Mouse (Mus musculus) E14TG2a.4 (cell line): ENCODE data around the gene Rin3.

Source experiments
- H3K27me3 ChIP-seq: 2 replicates; pipeline ENCODE4 v1.6.1; 2014; ENCODE audit warnings: low read length, control low read depth; ENCODE audit not compliant: insufficient read depth
- H3K36me3 ChIP-seq: 2 replicates; pipeline ENCODE4 v1.6.1; 2014; ENCODE audit warnings: low read length, control low read depth; ENCODE audit not compliant: insufficient read depth
- H3K4me1 ChIP-seq: replicated peaks from 2 replicates; pipeline ENCODE4 v1.6.1; 2014; ENCODE audit warnings: low read depth, low read length, control low read depth
- H3K4me3 ChIP-seq: replicated peaks from 2 replicates; pipeline ENCODE4 v1.5.1; 2014; ENCODE audit warnings: mild to moderate bottlenecking, low read length
- H3K9me3 ChIP-seq: 2 replicates; pipeline ENCODE4 v1.6.1; 2014; ENCODE audit warnings: low read length, control low read depth
- CTCF ChIP-seq: conservative IDR thresholded peaks from 2 replicates; pipeline ENCODE4 v1.5.1; 2014; ENCODE audit warnings: low read length
- NANOG ChIP-seq: IDR thresholded peaks from 2 replicates; pipeline ENCODE4 v1.6.1; 2014; ENCODE audit warnings: borderline replicate concordance, low read length, mixed read lengths
- POU5F1 ChIP-seq: IDR thresholded peaks from 2 replicates; pipeline ENCODE4 v1.6.1; 2014; ENCODE audit warnings: low read length, borderline replicate concordance

The Rin3 gene

GRCm38 (mm10) chr12:102416391-102416837 lies 133.6 kb downstream of the Rin3 start:
- no peaks in the 10 kb centered on the region for H3K9me3 ChIP-seq
- H3K4me3 ChIP-seq, result no peak overlapping the region
- H3K4me1 ChIP-seq, result peaks cover 52% of the 10 kb centered on the region
- no peak for TF ChIP-seq CTCF
- no peak for TF ChIP-seq POU5F1
- no peak for TF ChIP-seq NANOG
- peaks cover 8% of the 10 kb centered on the region for H3K36me3 ChIP-seq
- no peaks in the 10 kb centered on the region for H3K27me3 ChIP-seq

- Histone ChIP-seq H3K9me3 (no peaks in the 10 kb centered on the region), H3K4me1 (peaks cover 59% of the 10 kb centered on the region), H3K36me3 (peaks cover 8% of the 10 kb centered on the region), H3K27me3 (no peaks in the 10 kb centered on the region), H3K4me3 (no peak overlapping the region)
- TF ChIP-seq CTCF (no peak), POU5F1 (no peak), NANOG (no peak)
Observed at GRCm38 (mm10) chr12:102416955-102417510, 134.2 kb downstream of the Rin3 start.

GRCm38 (mm10) chr12:102417701-102418100 lies 134.9 kb downstream of the Rin3 start:
- Histone ChIP-seq H3K4me1 (peaks cover 65% of the 10 kb centered on the region), H3K36me3 (peaks cover 8% of the 10 kb centered on the region), H3K27me3 (no peaks in the 10 kb centered on the region), H3K4me3 (no peak overlapping the region), H3K9me3 (no peaks in the 10 kb centered on the region)
- TF ChIP-seq POU5F1 (no peak), CTCF (no peak), NANOG (no peak)

- no peak overlapping the region for H3K4me3 ChIP-seq
- peaks cover 7% of the 10 kb centered on the region for H3K36me3 ChIP-seq
- H3K9me3 ChIP-seq, result no peaks in the 10 kb centered on the region
- peaks cover 68% of the 10 kb centered on the region for H3K4me1 ChIP-seq
- H3K27me3 ChIP-seq, result no peaks in the 10 kb centered on the region
- no peak for TF ChIP-seq CTCF
- TF ChIP-seq POU5F1, result no peak
- TF ChIP-seq NANOG, result no peak
Observed at GRCm38 (mm10) chr12:102419544-102419943, 136.7 kb downstream of the Rin3 start.

- Histone ChIP-seq H3K9me3 (no peaks in the 10 kb centered on the region), H3K36me3 (no peaks in the 10 kb centered on the region; the same call in 1 of the 2 replicates), H3K27me3 (no peaks in the 10 kb centered on the region), H3K4me1 (peaks cover 68% of the 10 kb centered on the region), H3K4me3 (no peak overlapping the region)
- TF ChIP-seq NANOG (no peak), POU5F1 (no peak), CTCF (no peak)
Observed at GRCm38 (mm10) chr12:102420168-102420890, 137.5 kb downstream of the Rin3 start.

- Histone ChIP-seq H3K9me3 (no peaks in the 10 kb centered on the region), H3K4me3 (no peak overlapping the region), H3K27me3 (no peaks in the 10 kb centered on the region), H3K36me3 (no peaks in the 10 kb centered on the region; the same call in 1 of the 2 replicates), H3K4me1 (peaks cover 56% of the 10 kb centered on the region)
- TF ChIP-seq POU5F1 (no peak), NANOG (no peak), CTCF (no peak)
Observed at GRCm38 (mm10) chr12:102422065-102422464, 139.2 kb downstream of the Rin3 start.

- Histone ChIP-seq H3K27me3 (no peaks in the 10 kb centered on the region), H3K4me1 (peaks cover 49% of the 10 kb centered on the region), H3K9me3 (no peaks in the 10 kb centered on the region), H3K36me3 (no peaks in the 10 kb centered on the region; the same call in 1 of the 2 replicates), H3K4me3 (no peak overlapping the region)
- TF ChIP-seq NANOG (no peak), CTCF (no peak), POU5F1 (no peak)
Observed at GRCm38 (mm10) chr12:102422623-102423320, 139.9 kb downstream of the Rin3 start.

GRCm38 (mm10) chr12:102423625-102424024 lies 140.8 kb downstream of the Rin3 start:
- no peak for TF ChIP-seq CTCF
- no peak for TF ChIP-seq POU5F1
- TF ChIP-seq NANOG, result no peak
- Histone ChIP-seq H3K36me3 (no peaks in the 10 kb centered on the region; the same call in 1 of the 2 replicates), H3K4me1 (peaks cover 44% of the 10 kb centered on the region), H3K9me3 (no peaks in the 10 kb centered on the region), H3K4me3 (no peak overlapping the region), H3K27me3 (no peaks in the 10 kb centered on the region)
